Comparison of ENCODE assay signal across 19 mouse cellular contexts in the genomic region with DNA sequence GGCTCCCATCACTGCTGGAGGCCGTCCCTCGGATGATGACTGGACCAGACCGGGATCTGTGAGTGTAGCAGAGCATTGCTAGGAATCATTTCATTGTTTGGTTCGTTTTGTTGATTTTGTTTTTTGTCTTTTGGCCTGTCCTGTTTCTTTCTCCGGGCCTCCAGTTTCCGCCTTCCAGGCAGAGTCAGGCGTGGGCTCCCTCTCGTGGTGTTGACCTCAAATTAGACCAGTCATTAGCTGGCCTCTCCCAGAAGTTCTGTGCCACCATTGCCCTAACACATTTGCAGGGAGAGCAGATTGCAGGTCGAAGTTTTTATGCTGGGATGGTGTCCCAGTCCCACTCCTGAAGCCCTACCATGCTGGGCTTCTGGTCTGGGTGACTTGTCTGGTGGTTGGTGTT. TPM values are rescaled to one million over a fixed set of nuclear protein-coding genes. Genes with fewer than 3 reads are reported as not detected.
DNase-seq lines count a peak whose midpoint lies in the region; ATAC-seq and TF ChIP-seq lines count a peak whose summit lies in the region.
"Had no signal": no experiment of that assay in that cellular context is flagged by ENCODE, and none has a peak within 500 bp of the region (broad histone marks: within the 10 kb centered on the region; RNA-seq: fewer than 3 reads in every experiment).

No protein-coding gene starts in this region.

- H3K9me3 ChIP-seq in ES-Bruce4 (replicated peaks; ENCODE audit: control insufficient read depth, insufficient read depth, low read length, poor library complexity, severe bottlenecking), result no peaks in the 10 kb centered on the region
- H3K9me3 ChIP-seq in midbrain, embryonic 15.5 days, result no peaks in the 10 kb centered on the region
- H3K9me3 ChIP-seq: embryonic facial prominence, embryonic 13.5 days; heart, embryonic 13.5 days; limb, embryonic 12.5 days; megakaryocyte, embryonic 14.5 days had no signal

- DNase-seq in kidney, adult 2 months, result peak; percentile 41
- DNase-seq in kidney, adult 8-10 months, result no peak
- DNase-seq in lung, adult 2 months, result no peak
- no peak for DNase-seq in lung, postnatal 4 days
- DNase-seq in frontal cortex, postnatal 14 days (ENCODE audit: low spot score in 2 of 2), result no peak
- DNase-seq: adrenal gland, postnatal 25 days; cerebellum, adult 9-10 months; gastrocnemius, postnatal 36 days; heart, postnatal 36 days; kidney, adult 18-20 months; spleen, adult 18-20 months had no signal

- TF ChIP-seq POLR2A in kidney, adult 2 months (IDR thresholded peaks at IDR 0.05; ENCODE audit: low read depth, low read length), result no peak
- TF ChIP-seq POLR2A in lung, adult 2 months (IDR thresholded peaks at IDR 0.05; ENCODE audit: borderline replicate concordance, extremely low read depth, low read depth, low read length), result no peak
- TF ChIP-seq POLR2A in ES-Bruce4 (IDR thresholded peaks at IDR 0.05; ENCODE audit: insufficient read depth, low read length), result no peak
- TF ChIP-seq POLR2A in bone marrow, adult 2 months (IDR thresholded peaks at IDR 0.05; ENCODE audit: borderline replicate concordance, control insufficient read depth, low read depth, low read length), result no peak

- no peaks in the 10 kb centered on the region for H3K27me3 ChIP-seq in kidney, adult 2 months (replicated peaks; ENCODE audit: control insufficient read depth, insufficient read depth, low read length)
- H3K27me3 ChIP-seq in ES-Bruce4 (ENCODE audit: control insufficient read depth, insufficient read depth, low read length, poor library complexity, severe bottlenecking), result no peaks in the 10 kb centered on the region
- H3K27me3 ChIP-seq in midbrain, embryonic 15.5 days (replicated peaks), result no peaks in the 10 kb centered on the region
- H3K27me3 ChIP-seq: embryonic facial prominence, embryonic 13.5 days had no signal

- no peak overlapping the region for H3K27ac ChIP-seq in kidney, adult 2 months (ENCODE audit: insufficient read depth, low read depth, low read length)
- no peak overlapping the region for H3K27ac ChIP-seq in ES-Bruce4 (ENCODE audit: insufficient read depth, low read length)
- no peak overlapping the region for H3K27ac ChIP-seq in bone marrow, adult 2 months (ENCODE audit: control insufficient read depth, insufficient read depth, low read depth, low read length, poor library complexity)
- H3K27ac ChIP-seq in midbrain, embryonic 15.5 days, result no peak overlapping the region
- H3K27ac ChIP-seq: embryonic facial prominence, embryonic 13.5 days; heart, embryonic 13.5 days; limb, embryonic 12.5 days had no signal

- peak; percentile 45; the same call in 1 of the 2 replicates for TF ChIP-seq CTCF in kidney, adult 2 months (conservative IDR thresholded peaks at IDR 0.05; ENCODE audit: insufficient read depth, insufficient read length, low read depth, low read length)
- TF ChIP-seq CTCF in lung, adult 2 months (IDR thresholded peaks at IDR 0.05; ENCODE audit: insufficient read depth, low read length), result peak; percentile 16; the same call in 1 of the 2 replicates
- peak; percentile 11 for TF ChIP-seq CTCF in ES-Bruce4 (IDR thresholded peaks at IDR 0.05; ENCODE audit: low read depth, low read length)
- peak; percentile 31; the same call in 1 of the 2 replicates for TF ChIP-seq CTCF in bone marrow, adult 2 months (IDR thresholded peaks at IDR 0.05; ENCODE audit: control insufficient read depth, insufficient read depth, low read length)

- no peak overlapping the region for H3K9ac ChIP-seq in ES-Bruce4 (ENCODE audit: low read depth, poor library complexity, severe bottlenecking)
- H3K9ac ChIP-seq in midbrain, embryonic 15.5 days, result no peak overlapping the region
- H3K9ac ChIP-seq: embryonic facial prominence, embryonic 13.5 days; heart, embryonic 13.5 days; limb, embryonic 12.5 days had no signal

- WGBS in kidney, adult 2 months, result 71% methylated on average over 9 of the region's 9 CpGs
- WGBS in lung, adult 2 months, result 57% methylated on average over 9 of the region's 9 CpGs
- WGBS in bone marrow, adult 2 months, result 67% methylated on average over 9 of the region's 9 CpGs
- 74% methylated on average over 9 of the region's 9 CpGs for WGBS in midbrain, embryonic 15.5 days

- H3K4me2 ChIP-seq in midbrain, embryonic 15.5 days, result no peak overlapping the region
- H3K4me2 ChIP-seq: embryonic facial prominence, embryonic 13.5 days; heart, embryonic 13.5 days; limb, embryonic 12.5 days had no signal

- H3K4me3 ChIP-seq in kidney, adult 2 months (ENCODE audit: insufficient read depth, low read depth, low read length), result no peak overlapping the region
- H3K4me3 ChIP-seq in lung, adult 2 months (replicated peaks; ENCODE audit: extremely low read depth, low read depth, low read length), result no peak overlapping the region
- no peak overlapping the region for H3K4me3 ChIP-seq in ES-Bruce4 (ENCODE audit: low read depth, low read length)
- no peak overlapping the region for H3K4me3 ChIP-seq in bone marrow, adult 2 months (replicated peaks; ENCODE audit: control insufficient read depth, low read depth, low read length)
- H3K4me3 ChIP-seq in midbrain, embryonic 15.5 days, result no peak overlapping the region
- H3K4me3 ChIP-seq: embryonic facial prominence, embryonic 13.5 days; heart, embryonic 13.5 days; limb, embryonic 12.5 days; megakaryocyte, embryonic 14.5 days had no signal

- TF ChIP-seq EP300 in ES-Bruce4 (IDR thresholded peaks at IDR 0.05; ENCODE audit: insufficient read depth, low read depth, low read length), result no peak

- no peaks in the 10 kb centered on the region for H3K36me3 ChIP-seq in kidney, adult 2 months (ENCODE audit: control insufficient read depth, insufficient read depth, low read length)
- no peaks in the 10 kb centered on the region for H3K36me3 ChIP-seq in ES-Bruce4 (ENCODE audit: control insufficient read depth, insufficient read depth, low read length, poor library complexity, severe bottlenecking)
- no peaks in the 10 kb centered on the region for H3K36me3 ChIP-seq in midbrain, embryonic 15.5 days (replicated peaks)
- H3K36me3 ChIP-seq: embryonic facial prominence, embryonic 13.5 days; heart, embryonic 13.5 days; limb, embryonic 12.5 days had no signal

- ATAC-seq in midbrain, embryonic 15.5 days (replicated peaks), result no peak
- ATAC-seq: hindbrain, embryonic 16.5 days had no signal

- H3K4me1 ChIP-seq in kidney, adult 2 months (ENCODE audit: control insufficient read depth, insufficient read depth, low read length), result no peaks in the 10 kb centered on the region
- H3K4me1 ChIP-seq in lung, adult 2 months (ENCODE audit: control insufficient read depth, insufficient read depth, low read length), result no peaks in the 10 kb centered on the region
- no peaks in the 10 kb centered on the region for H3K4me1 ChIP-seq in ES-Bruce4 (ENCODE audit: control insufficient read depth, insufficient read depth, low read length)
- H3K4me1 ChIP-seq in bone marrow, adult 2 months (ENCODE audit: control insufficient read depth, insufficient read depth, low read length), result no peaks in the 10 kb centered on the region; the same call in 1 of the 2 replicates
- H3K4me1 ChIP-seq in midbrain, embryonic 15.5 days, result no peaks in the 10 kb centered on the region
- H3K4me1 ChIP-seq: embryonic facial prominence, embryonic 13.5 days; heart, embryonic 13.5 days; limb, embryonic 12.5 days had no signal

RNA-seq across cellular contexts. Expression of a gene that starts 12.5 kb away (rescaled TPM):
- polyA plus RNA-seq in kidney, adult 2 months (2012; rRNA removed), result 55.1 and 62.3 TPM in 2 replicates
- polyA plus RNA-seq in lung, adult 2 months (2012; rRNA removed), result 38.6 and 47.6 TPM in 2 replicates
- 47.2 and 56.5 TPM in 2 replicates for polyA plus RNA-seq in ES-Bruce4 (2011; ENCODE audit: insufficient read depth, insufficient read length, low read depth, missing spikeins)
- 68.6 and 132 TPM in 2 replicates for polyA plus RNA-seq in bone marrow, adult 2 months (2011; ENCODE audit: insufficient read depth, insufficient read length, low replicate concordance, missing spikeins)
- polyA plus RNA-seq in midbrain, embryonic 15.5 days (2015; fragmentation: Nextera tagmentation; extraction: Ambion mirVana), result 56.2 and 57.7 TPM in 2 replicates

RNA-seq across cellular contexts. Expression of a gene that starts 20.9 kb away (rescaled TPM):
- 60.3 and 67.4 TPM in 2 replicates for polyA plus RNA-seq in kidney, adult 2 months (2012; rRNA removed)
- 72.5 and 75.7 TPM in 2 replicates for polyA plus RNA-seq in lung, adult 2 months (2012; rRNA removed)
- 50.9 and 65.5 TPM in 2 replicates for polyA plus RNA-seq in ES-Bruce4 (2011; ENCODE audit: insufficient read depth, insufficient read length, low read depth, missing spikeins)
- polyA plus RNA-seq in bone marrow, adult 2 months (2011; ENCODE audit: insufficient read depth, insufficient read length, low replicate concordance, missing spikeins), result 41.5 and 87.3 TPM in 2 replicates
- polyA plus RNA-seq in midbrain, embryonic 15.5 days (2015; fragmentation: Nextera tagmentation; extraction: Ambion mirVana), result 82.3 and 84.7 TPM in 2 replicates

RNA-seq across cellular contexts. Expression of a gene that starts 21.3 kb away (rescaled TPM):
- polyA plus RNA-seq in kidney, adult 2 months (2012; rRNA removed), result 10.2 and 13.3 TPM in 2 replicates
- polyA plus RNA-seq in lung, adult 2 months (2012; rRNA removed), result 14.5 and 15.3 TPM in 2 replicates
- polyA plus RNA-seq in ES-Bruce4 (2011; ENCODE audit: insufficient read depth, insufficient read length, low read depth, missing spikeins), result 1.9 TPM in 2 replicates
- polyA plus RNA-seq in bone marrow, adult 2 months (2011; ENCODE audit: insufficient read depth, insufficient read length, low replicate concordance, missing spikeins), result 7.4 and 12.4 TPM in 2 replicates
- polyA plus RNA-seq in midbrain, embryonic 15.5 days (2015; fragmentation: Nextera tagmentation; extraction: Ambion mirVana), result 3.0 and 3.1 TPM in 2 replicates

RNA-seq across cellular contexts. Expression of a gene that starts 28.7 kb away (rescaled TPM):
- polyA plus RNA-seq in kidney, adult 2 months (2012; rRNA removed), result 9.0 and 10.4 TPM in 2 replicates
- polyA plus RNA-seq in lung, adult 2 months (2012; rRNA removed), result 2.3 and 11.2 TPM in 2 replicates
- polyA plus RNA-seq in ES-Bruce4 (2011; ENCODE audit: insufficient read depth, insufficient read length, low read depth, missing spikeins), result 0.46 and 0.52 TPM in 2 replicates
- polyA plus RNA-seq in bone marrow, adult 2 months (2011; ENCODE audit: insufficient read depth, insufficient read length, low replicate concordance, missing spikeins), result not detected in 2 replicates
- 0.10 and 0.13 TPM in 2 replicates for polyA plus RNA-seq in midbrain, embryonic 15.5 days (2015; fragmentation: Nextera tagmentation; extraction: Ambion mirVana)

RNA-seq across cellular contexts. Expression of a gene that starts 48.1 kb away (rescaled TPM):
- 58.2 and 59.9 TPM in 2 replicates for polyA plus RNA-seq in kidney, adult 2 months (2012; rRNA removed)
- polyA plus RNA-seq in lung, adult 2 months (2012; rRNA removed), result 118 and 120 TPM in 2 replicates
- polyA plus RNA-seq in ES-Bruce4 (2011; ENCODE audit: insufficient read depth, insufficient read length, low read depth, missing spikeins), result 28.5 and 32.9 TPM in 2 replicates
- polyA plus RNA-seq in bone marrow, adult 2 months (2011; ENCODE audit: insufficient read depth, insufficient read length, low replicate concordance, missing spikeins), result 17.3 and 36.3 TPM in 2 replicates
- 36.9 and 39.2 TPM in 2 replicates for polyA plus RNA-seq in midbrain, embryonic 15.5 days (2015; fragmentation: Nextera tagmentation; extraction: Ambion mirVana)
